Mouse (Mus musculus): Measurements from ENCODE around the gene Klc4.

Klc4 gene

GRCm38 (mm10) chr17:46619683-46620357 is 26.0 kb downstream of the Klc4 start:
- no peak for DNase-seq

- DNase-seq, result no peak
These were observed 26.8 kb downstream of the Klc4 start for GRCm38 (mm10) chr17:46618769-46619682.

- no peak for DNase-seq
These were observed 27.4 kb downstream of the Klc4 start for GRCm38 (mm10) chr17:46618394-46618768.

- no peak for DNase-seq
These were observed 28.0 kb downstream of the Klc4 start for GRCm38 (mm10) chr17:46617799-46618198.

- no peak for DNase-seq
These were observed 32.6 kb downstream of the Klc4 start for GRCm38 (mm10) chr17:46613229-46613628.

- DNase-seq, result peak; percentile 46 to 61
These were observed 33.0 kb downstream of the Klc4 start for GRCm38 (mm10) chr17:46612820-46613219.

GRCm38 (mm10) chr17:46612189-46612588 is 33.6 kb downstream of the Klc4 start:
- no peak for DNase-seq

GRCm38 (mm10) chr17:46611316-46611715 is 34.5 kb downstream of the Klc4 start:
- no peak for DNase-seq

GRCm38 (mm10) chr17:46609721-46610514 is 35.9 kb downstream of the Klc4 start:
- DNase-seq, result peak; percentile 70 to 76

- DNase-seq, result no peak
These were observed 39.8 kb downstream of the Klc4 start for GRCm38 (mm10) chr17:46605987-46606386.

GRCm38 (mm10) chr17:46605126-46605525 is 40.7 kb downstream of the Klc4 start:
- no peak for DNase-seq

- no peak for DNase-seq
These were observed 42.6 kb downstream of the Klc4 start for GRCm38 (mm10) chr17:46603229-46603628.

- peak; percentile 37 to 40 for DNase-seq
These were observed 43.6 kb downstream of the Klc4 start for GRCm38 (mm10) chr17:46602212-46602611.

GRCm38 (mm10) chr17:46600569-46600968 is 45.3 kb downstream of the Klc4 start:
- DNase-seq, result no peak

GRCm38 (mm10) chr17:46598963-46599362 is 46.9 kb downstream of the Klc4 start:
- no peak for DNase-seq

- no peak for DNase-seq
These were observed 47.9 kb downstream of the Klc4 start for GRCm38 (mm10) chr17:46597956-46598355.

- no peak for DNase-seq
These were observed 50.5 kb downstream of the Klc4 start for GRCm38 (mm10) chr17:46595336-46595735.

- no peak for DNase-seq
These were observed 51.2 kb downstream of the Klc4 start for GRCm38 (mm10) chr17:46594606-46595005.

GRCm38 (mm10) chr17:46593124-46593523 is 52.7 kb downstream of the Klc4 start:
- no peak for DNase-seq

- DNase-seq, result no peak
These were observed 54.4 kb downstream of the Klc4 start for GRCm38 (mm10) chr17:46591406-46591805.

- peak in 1 of 2 experiments; percentile 53 for DNase-seq
These were observed 55.4 kb downstream of the Klc4 start for GRCm38 (mm10) chr17:46590439-46590838.

GRCm38 (mm10) chr17:46589635-46590314 is 56.0 kb downstream of the Klc4 start:
- DNase-seq, result peak; percentile 19 to 50

- no peak for DNase-seq
These were observed 56.9 kb downstream of the Klc4 start for GRCm38 (mm10) chr17:46588913-46589312.

Measured in kidney, postnatal 36 days (tissue).